Mouse (Mus musculus) G1E (cell line): ENCODE measurements around the gene Fyco1.

Experiments
- CTCF ChIP-seq: IDR thresholded peaks from 2 replicates; pipeline ENCODE4 v1.5.1; 2012; ENCODE audit warnings: low read depth, low read length, inconsistent platforms, mixed read lengths
- GATA1 ChIP-seq: IDR thresholded peaks from 2 replicates; pipeline ENCODE4 v1.6.1; 2012; ENCODE audit warnings: borderline replicate concordance, low read length, inconsistent platforms, mixed read lengths
- POLR2AphosphoS5 ChIP-seq: IDR thresholded peaks from 2 replicates; pipeline ENCODE4 v1.6.1; 2012; ENCODE audit warnings: low read depth, low read length, inconsistent platforms; ENCODE audit not compliant: insufficient replicate concordance
- TAL1 ChIP-seq: conservative IDR thresholded peaks from 2 replicates; pipeline ENCODE4 v1.6.1; 2012; ENCODE audit warnings: low read depth, low read length, inconsistent platforms, mixed read lengths

DNA sequence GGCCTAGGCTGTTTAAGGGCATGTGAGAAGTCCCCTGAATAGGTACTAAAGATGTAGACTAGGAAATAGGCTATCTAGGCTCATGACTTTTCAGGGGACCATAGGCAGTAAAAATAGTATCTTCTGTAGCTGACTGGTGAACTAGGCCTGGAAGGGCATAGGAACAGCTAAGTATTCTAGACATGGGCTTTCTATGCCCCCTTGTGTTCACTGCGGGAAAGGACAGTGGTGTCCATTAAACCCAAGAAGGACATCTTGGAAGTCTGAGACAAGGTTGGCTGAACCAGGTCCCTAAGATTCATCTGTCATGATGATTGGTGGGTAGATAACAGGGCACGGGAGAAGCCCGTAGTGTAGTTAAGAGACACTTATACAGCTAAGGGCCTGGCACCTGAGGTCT lies 55.5 kb downstream of the Fyco1 start:
- no peak for TF ChIP-seq GATA1
- TF ChIP-seq CTCF = 0 out of 2 replicates have a peak, but pooled peaks have one; percentile 35
- TF ChIP-seq TAL1 = no peak
- no peak for TF ChIP-seq POLR2AphosphoS5
